Mouse (Mus musculus) megakaryocyte, embryonic 14.5 days (primary cell): ENCODE results near the gene Nrap.

Experiments used
- FLI1 ChIP-seq: IDR thresholded peaks from 2 replicates; pipeline ENCODE4 v1.6.1; 2012; ENCODE audit warnings: low read length, inconsistent platforms, mixed read lengths
- GATA1 ChIP-seq: IDR thresholded peaks from 3 replicates; pipeline ENCODE4 v1.6.1; 2012; ENCODE audit warnings: mixed read lengths, low read length, inconsistent platforms, borderline replicate concordance

GRCm38 (mm10) chr19:56395183-56395935 is 5.5 kb upstream of the Nrap start:
- TF ChIP-seq GATA1 (no peak), FLI1 (no peak)
